Mouse (Mus musculus) activated CD4-positive, CD25-positive, alpha-beta regulatory T cell (primary cell): Measurements from ENCODE around the gene Aplnr. TPM values are rescaled to one million over a fixed set of nuclear protein-coding genes. Genes with fewer than 3 reads are reported as not detected.

Experiments
- polyA plus RNA-seq, 2 experiments: library from polyadenylated mRNA; unstranded; fragments of 100-300 nt; shearing (Covaris generic); gene quantifications; one replicate each; pipeline ENCODE4 v1.2.1; 2017

Aplnr gene
- polyA plus RNA-seq: under 1 TPM in 1 of 2 experiments, not detected in 1; 0.32 TPM

DNA sequence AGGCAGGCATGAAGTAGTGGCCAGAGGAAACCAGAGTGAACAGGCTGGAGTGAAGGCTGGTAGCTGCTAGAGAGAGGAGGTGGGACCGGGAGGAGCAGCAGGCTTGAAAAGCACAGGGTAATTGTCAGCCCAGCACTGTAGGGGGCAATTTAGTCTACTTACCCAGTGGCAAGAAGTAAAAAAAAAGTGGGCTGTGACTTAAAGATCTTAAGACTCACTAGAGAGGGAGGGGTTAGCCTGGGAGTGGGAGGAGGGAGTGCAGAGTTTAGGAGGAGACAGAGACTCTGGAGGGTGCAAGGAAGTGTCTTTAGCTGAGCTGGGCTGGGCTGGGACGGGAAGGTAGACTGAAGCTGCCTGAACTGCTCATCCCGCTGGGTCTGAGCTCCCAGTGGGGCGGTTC lies at the start of gene Aplnr:
TSS of gene Aplnr (plus strand) at position 137 of the 400 bp plus-strand sequence.

Other genes starting within 250 kb of the Aplnr start
- gene Rtn4rl2, start 249.5 kb upstream of the Aplnr start, polyA plus RNA-seq: not detected
- 10 to 100 TPM; 10.3 to 15.7 TPM for gene Slc43a3, start 199.6 kb upstream of the Aplnr start, polyA plus RNA-seq
- gene Prg2, start 155.8 kb upstream of the Aplnr start, polyA plus RNA-seq: 1 to 10 TPM; 7.7 to 8.3 TPM
- gene Prg3, start 148.0 kb upstream of the Aplnr start, polyA plus RNA-seq: under 1 TPM; 0.29 to 0.43 TPM
- 100 to 1,000 TPM; 162 to 179 TPM for gene Ssrp1, start 99.0 kb upstream of the Aplnr start, polyA plus RNA-seq
- gene P2rx3, start 98.8 kb upstream of the Aplnr start, polyA plus RNA-seq: 1 to 10 TPM in 1 of 2 experiments, not detected in 1; 2.1 TPM
- gene Tnks1bp1, start 88.2 kb upstream of the Aplnr start, polyA plus RNA-seq: 10 to 100 TPM in 1 of 2 experiments, 1 to 10 TPM in 1; 9.3 to 12.7 TPM
- not detected for gene Lrrc55, start 61.0 kb downstream of the Aplnr start, polyA plus RNA-seq
- under 1 TPM in 1 of 2 experiments, not detected in 1; 0.47 TPM for gene Olfr987, start 203.1 kb downstream of the Aplnr start, polyA plus RNA-seq
- gene Olfr988, start 227.0 kb downstream of the Aplnr start, polyA plus RNA-seq: not detected